Mouse (Mus musculus) brain, embryonic 14.5 days (tissue): ENCODE measurements around the gene Ccr1.

Experiments used
- CTCF ChIP-seq: fragments of 200-500 bp; IDR thresholded peaks from 2 replicates; pipeline ENCODE4 v1.5.1; 2012; ENCODE audit warnings: inconsistent platforms, mild to moderate bottlenecking, moderate library complexity, borderline replicate concordance; ENCODE audit not compliant: insufficient read depth, insufficient read length; ENCODE audit errors: extremely low read depth
- POLR2A ChIP-seq: fragments of 200-500 bp; IDR thresholded peaks from 2 replicates; pipeline ENCODE4 v1.6.1; 2012; ENCODE audit warnings: mild to moderate bottlenecking, inconsistent platforms, borderline replicate concordance; ENCODE audit not compliant: poor library complexity, insufficient read depth, insufficient read length, severe bottlenecking; ENCODE audit errors: extremely low read depth

DNA sequence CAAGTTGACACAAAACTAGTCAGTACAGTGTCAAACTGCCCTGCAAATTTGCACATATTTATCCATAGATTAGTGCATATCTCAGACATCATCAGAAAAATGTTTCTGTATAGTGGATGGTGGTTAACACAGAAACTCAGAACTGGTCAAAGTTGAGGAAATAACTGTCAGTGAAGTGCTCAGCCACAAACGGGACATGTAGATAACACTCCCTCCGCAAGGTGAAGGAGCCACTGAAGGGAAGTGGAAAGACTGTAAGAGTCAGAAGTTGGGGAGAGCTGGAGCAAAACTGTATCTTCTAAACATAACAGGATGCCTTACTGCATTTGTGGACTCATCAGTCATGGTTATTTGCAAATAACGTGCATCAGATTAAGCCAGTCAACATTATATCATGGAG is 29.2 kb upstream of the Ccr1 start:
- TF ChIP-seq CTCF: no peak
- TF ChIP-seq POLR2A: no peak
